Mouse (Mus musculus): ENCODE data around the gene Olfr10.

DNA sequence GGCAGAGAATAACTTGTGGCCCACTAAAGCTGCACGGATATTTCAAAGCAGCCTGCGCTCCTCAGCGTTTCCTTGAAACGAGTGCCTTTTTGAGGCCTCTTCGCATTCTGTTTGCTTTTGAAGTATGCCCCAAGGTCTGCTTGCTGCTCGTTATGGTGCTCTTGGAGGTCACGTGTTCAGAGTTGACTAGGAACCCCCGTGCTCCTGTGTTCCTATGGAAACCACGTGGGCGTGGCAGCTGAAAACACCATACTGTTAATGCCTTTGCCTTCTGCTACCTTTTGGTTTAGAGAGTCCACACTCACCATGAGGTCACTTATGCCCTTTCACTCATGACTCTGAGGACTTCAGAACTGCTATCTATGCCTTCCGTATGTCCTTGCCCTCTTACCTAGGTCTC is 39.9 kb upstream of the Olfr10 start:
- TF ChIP-seq CTCF (IDR thresholded peaks at IDR 0.05; ENCODE audit: low read depth) (no peak), EP300 (IDR thresholded peaks at IDR 0.05; ENCODE audit: low read depth) (no peak)
